Mouse (Mus musculus): ENCODE measurements around the gene Gle1. TPM values are rescaled to one million over a fixed set of nuclear protein-coding genes. Genes with fewer than 3 reads are reported as not detected.
"Not testable (repeated sequence)": the region's sequence is repeated elsewhere in the genome, so short reads cannot be mapped to it uniquely, and the experiment has no call there.

Gle1 gene
- polyA plus RNA-seq, 1 experiment from 2014 or later: 61.5 TPM

DNA sequence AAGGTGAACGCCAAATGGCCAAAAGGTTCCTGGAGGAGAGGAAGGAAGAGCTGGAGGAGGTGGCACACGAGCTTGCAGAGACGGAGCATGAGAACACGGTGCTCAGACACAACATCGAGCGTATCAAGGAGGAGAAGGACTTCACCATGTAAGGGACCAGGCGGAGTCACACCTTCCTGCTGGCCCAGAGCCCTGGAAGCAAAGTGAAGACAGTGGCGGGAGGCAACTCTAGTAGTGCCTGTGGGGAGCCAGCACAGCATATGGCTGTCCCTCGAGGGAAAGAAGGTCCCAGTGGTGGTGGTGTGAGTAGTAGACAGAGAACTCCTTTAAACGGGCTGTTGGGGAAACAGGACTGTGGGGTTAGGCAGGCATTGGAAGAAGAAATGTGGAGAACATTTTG lies 33.0 kb upstream of the Gle1 start:
- Histone ChIP-seq H3K9me3 (ENCODE audit: control insufficient read depth, low read length) (no peaks in the 10 kb centered on the region), H3K36me3 (ENCODE audit: control insufficient read depth, insufficient read depth, low read length) (peaks cover 98% of the 10 kb centered on the region), H3K4me1 (ENCODE audit: control insufficient read depth, insufficient read depth, low read length) (no peaks in the 10 kb centered on the region), H3K9ac (replicated peaks; ENCODE audit: low read length) (no peak overlapping the region), H3K27me3 (ENCODE audit: control insufficient read depth, insufficient read depth, low read length) (no peaks in the 10 kb centered on the region), H3K27ac (replicated peaks; ENCODE audit: low read depth, low read length) (no peak overlapping the region), H3K4me2 (ENCODE audit: low read length) (no peak overlapping the region), H3K4me3 (replicated peaks; ENCODE audit: low read depth, low read length) (no peak overlapping the region)
- no peak for ATAC-seq (ENCODE audit: low FRiP score, low TSS enrichment)
- WGBS: 92% methylated on average over 10 of the region's 10 CpGs
- DNase-seq: no peak

DNA sequence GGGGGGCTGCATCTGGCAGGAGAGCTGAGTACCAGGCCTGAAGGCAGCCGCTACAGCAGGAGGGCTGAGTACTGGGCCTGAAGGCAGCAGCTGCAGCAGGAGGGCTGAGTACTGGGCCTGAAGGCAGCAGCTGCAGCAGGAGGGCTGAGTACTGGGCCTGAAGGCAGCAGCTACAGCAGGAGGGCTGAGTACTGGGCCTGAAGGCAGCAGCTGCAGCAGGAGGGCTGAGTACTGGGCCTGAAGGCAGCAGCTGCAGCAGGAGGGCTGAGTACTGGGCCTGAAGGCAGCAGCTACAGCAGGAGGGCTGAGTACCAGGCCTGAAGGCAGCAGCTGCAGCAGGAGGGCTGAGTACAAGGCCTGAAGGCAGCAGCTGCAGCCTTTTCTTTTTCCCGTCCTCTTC lies 27.1 kb upstream of the Gle1 start:
- H3K9me3 ChIP-seq (ENCODE audit: control insufficient read depth, low read length); DNase-seq; H3K4me1 ChIP-seq (ENCODE audit: control insufficient read depth, insufficient read depth, low read length); H3K9ac ChIP-seq (replicated peaks; ENCODE audit: low read length); H3K4me3 ChIP-seq (replicated peaks; ENCODE audit: low read depth, low read length); H3K27ac ChIP-seq (replicated peaks; ENCODE audit: low read depth, low read length); ATAC-seq (ENCODE audit: low FRiP score, low TSS enrichment); H3K27me3 ChIP-seq (ENCODE audit: control insufficient read depth, insufficient read depth, low read length); H3K4me2 ChIP-seq (ENCODE audit: low read length): not testable (repeated sequence)
- WGBS: 87% methylated on average over 2 of the region's 2 CpGs
- peaks cover 86% of the 10 kb centered on the region for H3K36me3 ChIP-seq (ENCODE audit: control insufficient read depth, insufficient read depth, low read length)

- no peaks in the 10 kb centered on the region for H3K4me1 ChIP-seq (ENCODE audit: control insufficient read depth, insufficient read depth, low read length)
- H3K4me2 ChIP-seq (ENCODE audit: low read length): no peak overlapping the region
- H3K36me3 ChIP-seq (ENCODE audit: control insufficient read depth, insufficient read depth, low read length): peaks cover 83% of the 10 kb centered on the region
- no peaks in the 10 kb centered on the region for H3K9me3 ChIP-seq (ENCODE audit: control insufficient read depth, low read length)
- no peaks in the 10 kb centered on the region for H3K27me3 ChIP-seq (ENCODE audit: control insufficient read depth, insufficient read depth, low read length)
- peak; percentile 16 for DNase-seq
- no peak overlapping the region for H3K4me3 ChIP-seq (replicated peaks; ENCODE audit: low read depth, low read length)
- no peak overlapping the region for H3K9ac ChIP-seq (replicated peaks; ENCODE audit: low read length)
- ATAC-seq (ENCODE audit: low FRiP score, low TSS enrichment): no peak
- no peak overlapping the region for H3K27ac ChIP-seq (replicated peaks; ENCODE audit: low read depth, low read length)
- WGBS: 85% methylated on average over 2 of the region's 2 CpGs
Measured at GRCm38 (mm10) chr2:29910042-29910441, 25.2 kb upstream of the Gle1 start.

DNA sequence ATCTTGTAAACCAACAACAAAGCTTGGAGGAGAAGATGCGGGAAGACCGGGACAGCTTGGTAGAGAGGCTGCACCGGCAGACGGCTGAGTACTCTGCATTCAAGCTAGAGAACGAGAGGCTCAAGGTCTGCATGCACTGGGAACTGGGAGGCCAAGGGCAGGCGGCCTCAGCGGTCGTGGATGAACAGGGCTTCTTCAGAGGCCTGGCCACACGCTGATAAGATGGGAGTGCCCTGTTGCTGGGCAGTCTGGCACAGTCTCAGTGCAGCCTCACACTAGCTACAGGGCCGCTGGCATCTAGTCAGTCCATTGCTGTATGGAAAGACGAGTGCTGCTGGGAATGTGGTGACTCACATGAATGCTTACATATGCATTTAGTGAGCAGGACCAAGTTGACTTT lies 17.6 kb upstream of the Gle1 start:
- no peak overlapping the region for H3K4me3 ChIP-seq (replicated peaks; ENCODE audit: low read depth, low read length)
- no peak overlapping the region for H3K9ac ChIP-seq (replicated peaks; ENCODE audit: low read length)
- H3K4me1 ChIP-seq (ENCODE audit: control insufficient read depth, insufficient read depth, low read length): no peaks in the 10 kb centered on the region
- H3K27ac ChIP-seq (replicated peaks; ENCODE audit: low read depth, low read length): no peak overlapping the region
- peaks cover 89% of the 10 kb centered on the region for H3K36me3 ChIP-seq (ENCODE audit: control insufficient read depth, insufficient read depth, low read length)
- DNase-seq (no peak), ATAC-seq (ENCODE audit: low FRiP score, low TSS enrichment) (no peak)
- WGBS: 93% methylated on average over 11 of the region's 11 CpGs
- H3K27me3 ChIP-seq (ENCODE audit: control insufficient read depth, insufficient read depth, low read length): no peaks in the 10 kb centered on the region
- no peak overlapping the region for H3K4me2 ChIP-seq (ENCODE audit: low read length)
- no peaks in the 10 kb centered on the region for H3K9me3 ChIP-seq (ENCODE audit: control insufficient read depth, low read length)

- 68% methylated on average over 11 of the region's 11 CpGs for WGBS
- ATAC-seq (ENCODE audit: low FRiP score, low TSS enrichment) (no peak), DNase-seq (peak; percentile 41)
- Histone ChIP-seq H3K4me1 (ENCODE audit: control insufficient read depth, insufficient read depth, low read length) (no peaks in the 10 kb centered on the region), H3K27me3 (ENCODE audit: control insufficient read depth, insufficient read depth, low read length) (no peaks in the 10 kb centered on the region), H3K9ac (replicated peaks; ENCODE audit: low read length) (no peak overlapping the region), H3K36me3 (ENCODE audit: control insufficient read depth, insufficient read depth, low read length) (peaks cover 94% of the 10 kb centered on the region), H3K4me2 (ENCODE audit: low read length) (no peak overlapping the region), H3K4me3 (replicated peaks; ENCODE audit: low read depth, low read length) (no peak overlapping the region), H3K27ac (replicated peaks; ENCODE audit: low read depth, low read length) (no peak overlapping the region), H3K9me3 (ENCODE audit: control insufficient read depth, low read length) (no peaks in the 10 kb centered on the region)
Measured at GRCm38 (mm10) chr2:29922011-29922410, 13.2 kb upstream of the Gle1 start.

- no peak overlapping the region for H3K9ac ChIP-seq (replicated peaks; ENCODE audit: low read length)
- peaks cover 98% of the 10 kb centered on the region for H3K36me3 ChIP-seq (ENCODE audit: control insufficient read depth, insufficient read depth, low read length)
- H3K4me3 ChIP-seq (replicated peaks; ENCODE audit: low read depth, low read length): no peak overlapping the region
- H3K4me1 ChIP-seq (ENCODE audit: control insufficient read depth, insufficient read depth, low read length): no peaks in the 10 kb centered on the region
- no peak overlapping the region for H3K27ac ChIP-seq (replicated peaks; ENCODE audit: low read depth, low read length)
- 93% methylated on average over 5 of the region's 5 CpGs for WGBS
- no peak overlapping the region for H3K4me2 ChIP-seq (ENCODE audit: low read length)
- no peak for ATAC-seq (ENCODE audit: low FRiP score, low TSS enrichment)
- DNase-seq: no peak
- H3K27me3 ChIP-seq (ENCODE audit: control insufficient read depth, insufficient read depth, low read length): no peaks in the 10 kb centered on the region
- H3K9me3 ChIP-seq (ENCODE audit: control insufficient read depth, low read length): no peaks in the 10 kb centered on the region
Measured at GRCm38 (mm10) chr2:29926542-29926941, 8.7 kb upstream of the Gle1 start.

GRCm38 (mm10) chr2:29930506-29930905 lies 4.7 kb upstream of the Gle1 start:
- Histone ChIP-seq H3K4me3 (replicated peaks; ENCODE audit: low read depth, low read length) (no peak overlapping the region), H3K36me3 (ENCODE audit: control insufficient read depth, insufficient read depth, low read length) (peaks cover 60% of the 10 kb centered on the region), H3K27me3 (ENCODE audit: control insufficient read depth, insufficient read depth, low read length) (no peaks in the 10 kb centered on the region), H3K27ac (replicated peaks; ENCODE audit: low read depth, low read length) (no peak overlapping the region), H3K4me2 (ENCODE audit: low read length) (no peak overlapping the region), H3K9me3 (ENCODE audit: control insufficient read depth, low read length) (no peaks in the 10 kb centered on the region), H3K4me1 (ENCODE audit: control insufficient read depth, insufficient read depth, low read length) (no peaks in the 10 kb centered on the region), H3K9ac (replicated peaks; ENCODE audit: low read length) (no peak overlapping the region)
- 93% methylated on average over 10 of the region's 10 CpGs for WGBS
- no peak for DNase-seq
- no peak for ATAC-seq (ENCODE audit: low FRiP score, low TSS enrichment)

GRCm38 (mm10) chr2:29931194-29931593 lies 4.0 kb upstream of the Gle1 start:
- Histone ChIP-seq H3K4me3 (replicated peaks; ENCODE audit: low read depth, low read length) (no peak overlapping the region), H3K36me3 (ENCODE audit: control insufficient read depth, insufficient read depth, low read length) (peaks cover 53% of the 10 kb centered on the region), H3K9me3 (ENCODE audit: control insufficient read depth, low read length) (no peaks in the 10 kb centered on the region), H3K9ac (replicated peaks; ENCODE audit: low read length) (no peak overlapping the region), H3K4me1 (ENCODE audit: control insufficient read depth, insufficient read depth, low read length) (peaks cover 4% of the 10 kb centered on the region), H3K4me2 (ENCODE audit: low read length) (no peak overlapping the region), H3K27ac (replicated peaks; ENCODE audit: low read depth, low read length) (no peak overlapping the region), H3K27me3 (ENCODE audit: control insufficient read depth, insufficient read depth, low read length) (no peaks in the 10 kb centered on the region)
- 90% methylated on average over 6 of the region's 6 CpGs for WGBS
- ATAC-seq (ENCODE audit: low FRiP score, low TSS enrichment) (no peak), DNase-seq (no peak)

DNA sequence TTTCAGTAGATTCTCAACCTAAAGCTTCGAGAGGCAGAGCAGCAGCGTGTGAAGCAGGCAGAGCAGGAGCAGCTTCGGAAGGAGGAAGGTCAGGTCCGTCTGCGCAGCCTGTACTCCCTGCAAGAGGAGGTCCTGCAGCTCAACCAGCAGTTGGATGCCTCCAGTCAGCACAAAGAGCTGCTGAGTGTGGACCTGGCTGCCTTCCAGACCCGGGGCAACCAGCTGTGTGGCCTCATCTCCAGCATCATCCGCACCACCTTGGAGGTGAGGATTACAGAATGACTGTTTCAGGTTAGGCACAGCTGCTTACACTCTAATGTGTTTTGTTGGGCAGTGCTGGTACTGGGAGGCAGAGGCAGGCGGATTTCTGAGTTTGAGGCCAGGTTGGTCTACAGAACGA lies 4.8 kb downstream of the Gle1 start:
- WGBS: 96% methylated on average over 9 of the region's 9 CpGs
- no peak for DNase-seq
- Histone ChIP-seq H3K36me3 (ENCODE audit: control insufficient read depth, insufficient read depth, low read length) (peaks cover 77% of the 10 kb centered on the region), H3K4me2 (ENCODE audit: low read length) (no peak overlapping the region), H3K27me3 (ENCODE audit: control insufficient read depth, insufficient read depth, low read length) (no peaks in the 10 kb centered on the region), H3K27ac (replicated peaks; ENCODE audit: low read depth, low read length) (no peak overlapping the region), H3K4me1 (ENCODE audit: control insufficient read depth, insufficient read depth, low read length) (peaks cover 4% of the 10 kb centered on the region), H3K9me3 (ENCODE audit: control insufficient read depth, low read length) (no peaks in the 10 kb centered on the region), H3K9ac (replicated peaks; ENCODE audit: low read length) (no peak overlapping the region), H3K4me3 (replicated peaks; ENCODE audit: low read depth, low read length) (no peak overlapping the region)
- no peak for ATAC-seq (ENCODE audit: low FRiP score, low TSS enrichment)
